Comparison of ENCODE assay signal across 20 mouse cellular contexts in the genomic region with DNA sequence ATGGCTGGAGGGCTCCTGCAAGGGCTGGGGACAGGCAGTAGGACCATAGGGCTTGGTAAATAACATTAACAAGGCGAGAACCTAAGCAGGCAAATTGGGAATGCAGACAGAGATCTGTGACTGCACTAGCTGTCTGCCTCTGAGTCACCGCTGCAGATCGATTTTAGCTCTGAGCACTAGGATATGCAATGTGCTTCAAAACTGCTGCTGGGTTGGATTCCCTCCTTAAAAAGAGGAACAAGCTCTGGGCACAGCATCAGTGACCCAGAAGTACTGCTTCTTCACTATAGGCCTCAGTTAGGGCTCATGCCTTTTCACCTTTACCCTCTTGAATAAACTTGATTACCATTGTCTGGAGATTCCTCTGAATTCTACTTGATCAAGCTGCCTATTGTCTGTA. TPM values are rescaled to one million over a fixed set of nuclear protein-coding genes. Genes with fewer than 3 reads are reported as not detected.
"Had no signal": no experiment of that assay in that cellular context is flagged by ENCODE, and none has a peak within 500 bp of the region (broad histone marks: within the 10 kb centered on the region; RNA-seq: fewer than 3 reads in every experiment).

No protein-coding gene starts in this region.

- H3K4me2 ChIP-seq: neural tube, embryonic 13.5 days; neural tube, embryonic 15.5 days; stomach, embryonic 15.5 days had no signal

- H3K4me1 ChIP-seq: neural tube, embryonic 13.5 days; neural tube, embryonic 15.5 days; stomach, embryonic 15.5 days had no signal

- H3K9me3 ChIP-seq: neural tube, embryonic 13.5 days; neural tube, embryonic 15.5 days; stomach, embryonic 15.5 days had no signal

- H3K27ac ChIP-seq: neural tube, embryonic 13.5 days; neural tube, embryonic 15.5 days; stomach, embryonic 15.5 days; stomach, postnatal 0 days had no signal

- H3K27me3 ChIP-seq: neural tube, embryonic 13.5 days; neural tube, embryonic 15.5 days; stomach, embryonic 15.5 days had no signal

- H3K4me3 ChIP-seq: neural tube, embryonic 13.5 days; neural tube, embryonic 15.5 days; stomach, embryonic 15.5 days had no signal

- H3K36me3 ChIP-seq: neural tube, embryonic 13.5 days; neural tube, embryonic 15.5 days; stomach, embryonic 15.5 days had no signal

- DNase-seq: right cerebral cortex, adult 18-20 months; right cerebral cortex, postnatal 14 days; right cerebral cortex, postnatal 4 days; thymus, adult 18-20 months; thymus, adult 2 months; thymus, postnatal 14 days; thymus, postnatal 25 days; thymus, postnatal 36 days; thymus, postnatal 4 days had no signal

- H3K9ac ChIP-seq: neural tube, embryonic 13.5 days; neural tube, embryonic 15.5 days; stomach, embryonic 15.5 days had no signal

RNA-seq across cellular contexts. Expression of gene Cnga2, which starts 31.9 kb away (rescaled TPM):
- total RNA-seq: neutrophil, adult 5-6 weeks had no signal
- polyA plus RNA-seq: small intestine, adult 2 months; spleen, adult 2 months had no signal

RNA-seq across cellular contexts. Expression of gene Fate1, which starts 50.8 kb away (rescaled TPM):
- total RNA-seq: neutrophil, adult 5-6 weeks had no signal
- polyA plus RNA-seq: neural tube, embryonic 13.5 days; small intestine, adult 2 months; spleen, adult 2 months; stomach, embryonic 14.5 days; stomach, embryonic 16.5 days; stomach, postnatal 0 days; testis, adult 2 months; thymus, adult 2 months; thymus, postnatal 0 days had no signal
